Mouse (Mus musculus): ENCODE measurements around the gene Ube4b. TPM values are rescaled to one million over a fixed set of nuclear protein-coding genes. Genes with fewer than 3 reads are reported as not detected.
A peak's percentile ranks its signal among the peaks of the same experiment; 100 is the strongest.
"Not testable (repeated sequence)": the region's sequence is repeated elsewhere in the genome, so short reads cannot be mapped to it uniquely, and the experiment has no call there.

The Ube4b gene
- 72.2 and 76.4 TPM in 2 replicates for polyA plus RNA-seq (2016; fragmentation: Nextera tagmentation; extraction: Ambion mirVana)

GRCm38 (mm10) chr4:149426325-149427199 lies at the start of gene Ube4b:
Gene Ube4b, minus strand, starts transcription at chr4:149426749.
- H3K27ac ChIP-seq: peak within 1 kb of the TSS; percentile 93
- no peaks in the 10 kb centered on the region for H3K27me3 ChIP-seq (ENCODE audit: low read depth, poor library complexity, severe bottlenecking)
- H3K4me3 ChIP-seq: peak within 1 kb of the TSS; percentile 97
- H3K9me3 ChIP-seq (replicated peaks): no peaks in the 10 kb centered on the region
- peaks cover 17% of the 10 kb centered on the region; the same call in 1 of the 2 replicates for H3K4me1 ChIP-seq
- H3K36me3 ChIP-seq: peaks cover 7% of the 10 kb centered on the region
- WGBS: 3% methylated on average over 48 of the region's 50 CpGs
- DNase-seq (ENCODE audit: low spot score): peak; percentile 100

GRCm38 (mm10) chr4:149475096-149475495 lies 48.5 kb upstream of the Ube4b start:
- no peak overlapping the region for H3K4me3 ChIP-seq
- H3K36me3 ChIP-seq: peaks cover 41% of the 10 kb centered on the region
- no peaks in the 10 kb centered on the region for H3K27me3 ChIP-seq (ENCODE audit: low read depth, poor library complexity, severe bottlenecking)
- H3K4me1 ChIP-seq: no peaks in the 10 kb centered on the region
- no peaks in the 10 kb centered on the region for H3K9me3 ChIP-seq (replicated peaks)
- DNase-seq (ENCODE audit: low spot score): no peak
- 84% methylated on average over 7 of the region's 7 CpGs for WGBS
- H3K27ac ChIP-seq: no peak overlapping the region

GRCm38 (mm10) chr4:149469557-149469956 lies 43.0 kb upstream of the Ube4b start:
- no peak overlapping the region for H3K27ac ChIP-seq
- no peaks in the 10 kb centered on the region for H3K9me3 ChIP-seq (replicated peaks)
- peaks cover 64% of the 10 kb centered on the region for H3K36me3 ChIP-seq
- H3K27me3 ChIP-seq (ENCODE audit: low read depth, poor library complexity, severe bottlenecking): no peaks in the 10 kb centered on the region
- 94% methylated on average over 3 of the region's 3 CpGs for WGBS
- H3K4me1 ChIP-seq: no peaks in the 10 kb centered on the region
- H3K4me3 ChIP-seq: no peak overlapping the region
- no peak for DNase-seq (ENCODE audit: low spot score)

- H3K4me1 ChIP-seq: no peaks in the 10 kb centered on the region
- no peak overlapping the region for H3K4me3 ChIP-seq
- H3K36me3 ChIP-seq: peaks cover 14% of the 10 kb centered on the region
- H3K9me3 ChIP-seq (replicated peaks): no peaks in the 10 kb centered on the region
- H3K27me3 ChIP-seq (ENCODE audit: low read depth, poor library complexity, severe bottlenecking): no peaks in the 10 kb centered on the region
- DNase-seq (ENCODE audit: low spot score): no peak
- H3K27ac ChIP-seq: no peak overlapping the region
- 77% methylated on average over 6 of the region's 6 CpGs for WGBS
Observed at GRCm38 (mm10) chr4:149463435-149463950, 36.9 kb upstream of the Ube4b start.

- WGBS: 82% methylated on average over 6 of the region's 6 CpGs
- Histone ChIP-seq H3K27ac (no peak overlapping the region), H3K4me1 (no peaks in the 10 kb centered on the region), H3K4me3 (no peak overlapping the region), H3K36me3 (peaks cover 5% of the 10 kb centered on the region; the same call in 1 of the 2 replicates), H3K9me3 (replicated peaks) (no peaks in the 10 kb centered on the region), H3K27me3 (ENCODE audit: low read depth, poor library complexity, severe bottlenecking) (no peaks in the 10 kb centered on the region)
- DNase-seq (ENCODE audit: low spot score): no peak
Observed at GRCm38 (mm10) chr4:149462305-149462971, 35.9 kb upstream of the Ube4b start.

- H3K4me1 ChIP-seq: no peaks in the 10 kb centered on the region
- H3K9me3 ChIP-seq (replicated peaks): no peaks in the 10 kb centered on the region
- H3K4me3 ChIP-seq: no peak overlapping the region
- DNase-seq (ENCODE audit: low spot score): no peak
- 0 out of 2 replicates have a peak, but pooled peaks cover 2% of the 10 kb centered on the region for H3K36me3 ChIP-seq
- H3K27me3 ChIP-seq (ENCODE audit: low read depth, poor library complexity, severe bottlenecking): no peaks in the 10 kb centered on the region
- H3K27ac ChIP-seq: no peak overlapping the region
- WGBS: 78% methylated on average over 6 of the region's 7 CpGs
Observed at GRCm38 (mm10) chr4:149461579-149462304, 35.2 kb upstream of the Ube4b start.

GRCm38 (mm10) chr4:149460475-149460874 lies 33.9 kb upstream of the Ube4b start:
- H3K4me3 ChIP-seq; H3K27me3 ChIP-seq (ENCODE audit: low read depth, poor library complexity, severe bottlenecking); H3K4me1 ChIP-seq; H3K36me3 ChIP-seq; H3K27ac ChIP-seq; H3K9me3 ChIP-seq (replicated peaks); DNase-seq (ENCODE audit: low spot score): not testable (repeated sequence)
- WGBS: 91% methylated on average over 2 of the region's 2 CpGs

GRCm38 (mm10) chr4:149459425-149459824 lies 32.9 kb upstream of the Ube4b start:
- 89% methylated on average over 1 of the region's 1 CpGs for WGBS
- DNase-seq (ENCODE audit: low spot score): no peak
- Histone ChIP-seq H3K27ac (no peak overlapping the region), H3K4me1 (no peaks in the 10 kb centered on the region), H3K36me3 (no peaks in the 10 kb centered on the region), H3K27me3 (ENCODE audit: low read depth, poor library complexity, severe bottlenecking) (no peaks in the 10 kb centered on the region), H3K9me3 (replicated peaks) (no peaks in the 10 kb centered on the region), H3K4me3 (no peak overlapping the region)

- H3K36me3 ChIP-seq: no peaks in the 10 kb centered on the region
- H3K4me3 ChIP-seq: no peak overlapping the region
- H3K4me1 ChIP-seq: no peaks in the 10 kb centered on the region
- no peaks in the 10 kb centered on the region for H3K27me3 ChIP-seq (ENCODE audit: low read depth, poor library complexity, severe bottlenecking)
- no peak overlapping the region for H3K27ac ChIP-seq
- 74% methylated on average over 5 of the region's 5 CpGs for WGBS
- DNase-seq (ENCODE audit: low spot score): no peak
- no peaks in the 10 kb centered on the region for H3K9me3 ChIP-seq (replicated peaks)
Observed at GRCm38 (mm10) chr4:149458526-149458925, 32.0 kb upstream of the Ube4b start.

GRCm38 (mm10) chr4:149457831-149458430 lies 31.4 kb upstream of the Ube4b start:
- Histone ChIP-seq H3K27me3 (ENCODE audit: low read depth, poor library complexity, severe bottlenecking) (no peaks in the 10 kb centered on the region), H3K36me3 (no peaks in the 10 kb centered on the region), H3K27ac (no peak overlapping the region), H3K4me1 (no peaks in the 10 kb centered on the region), H3K4me3 (no peak overlapping the region), H3K9me3 (replicated peaks) (no peaks in the 10 kb centered on the region)
- 88% methylated on average over 6 of the region's 6 CpGs for WGBS
- DNase-seq (ENCODE audit: low spot score): no peak

GRCm38 (mm10) chr4:149457163-149457562 lies 30.6 kb upstream of the Ube4b start:
- H3K4me3 ChIP-seq; H3K36me3 ChIP-seq; H3K27ac ChIP-seq; H3K9me3 ChIP-seq (replicated peaks); DNase-seq (ENCODE audit: low spot score); H3K27me3 ChIP-seq (ENCODE audit: low read depth, poor library complexity, severe bottlenecking); H3K4me1 ChIP-seq: not testable (repeated sequence)
- WGBS: 86% methylated on average over 27 of the region's 27 CpGs

GRCm38 (mm10) chr4:149454879-149455278 lies 28.3 kb upstream of the Ube4b start, which contains the start of gene Rbp7:
Gene Rbp7, minus strand, starts transcription at chr4:149454978.
- Histone ChIP-seq H3K27me3 (ENCODE audit: low read depth, poor library complexity, severe bottlenecking) (no peaks in the 10 kb centered on the region), H3K9me3 (replicated peaks) (no peaks in the 10 kb centered on the region), H3K36me3 (no peaks in the 10 kb centered on the region), H3K4me1 (no peaks in the 10 kb centered on the region), H3K27ac (no peak within 1 kb of the TSS), H3K4me3 (no peak within 1 kb of the TSS)
- DNase-seq (ENCODE audit: low spot score): no peak
- WGBS: 50% methylated on average over 8 of the region's 8 CpGs
